Mouse (Mus musculus): Measurements from ENCODE around the gene Prkn.

- TF ChIP-seq CTCF (IDR thresholded peaks at IDR 0.05; ENCODE audit: extremely low read depth, insufficient read depth, low read length) = no peak
- TF ChIP-seq POLR2A (IDR thresholded peaks at IDR 0.05; ENCODE audit: extremely low read depth, insufficient read depth, low read length) = no peak
Measured at GRCm38 (mm10) chr17:10937844-10938243, 97.7 kb downstream of the Prkn start.
